Mouse (Mus musculus) heart, adult 9 months (tissue): ENCODE measurements at regions not wholly inside any gene's neighbourhood (a gene's known extent, or its start where the extent isn't known, plus 50 kb on each side); places are given as distances from the start of the nearest gene placed in this dataset.
"Not testable (repeated sequence)": the region's sequence is repeated elsewhere in the genome, so short reads cannot be mapped to it uniquely, and the experiment has no call there.

Experiments
- DNase-seq, 2 experiments: peaks; one replicate each; pipeline ENCODE4 v3.0.0; 2022; ENCODE audit warnings: low spot score in 2 of 2

DNA sequence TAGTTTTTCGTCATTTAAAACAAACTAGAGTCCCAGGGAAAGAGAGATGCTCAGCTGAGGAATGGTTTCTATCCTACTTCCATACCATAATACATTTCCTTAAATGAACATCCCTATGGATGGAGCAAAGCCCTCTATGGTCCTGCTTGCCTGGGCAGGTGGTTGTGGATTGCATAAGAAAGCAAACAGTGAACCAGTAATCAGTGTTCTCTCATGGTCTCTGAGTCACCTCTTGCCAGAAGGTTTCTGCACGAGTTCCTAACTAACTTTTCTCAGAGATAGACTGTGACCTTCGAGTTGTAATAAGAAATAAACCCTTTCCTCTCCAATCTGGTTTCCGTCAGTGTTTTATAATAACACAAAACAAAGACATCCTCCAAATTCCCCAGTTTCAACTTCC, 62.9 kb upstream of the Bet1 start:
- no peak for DNase-seq

DNA sequence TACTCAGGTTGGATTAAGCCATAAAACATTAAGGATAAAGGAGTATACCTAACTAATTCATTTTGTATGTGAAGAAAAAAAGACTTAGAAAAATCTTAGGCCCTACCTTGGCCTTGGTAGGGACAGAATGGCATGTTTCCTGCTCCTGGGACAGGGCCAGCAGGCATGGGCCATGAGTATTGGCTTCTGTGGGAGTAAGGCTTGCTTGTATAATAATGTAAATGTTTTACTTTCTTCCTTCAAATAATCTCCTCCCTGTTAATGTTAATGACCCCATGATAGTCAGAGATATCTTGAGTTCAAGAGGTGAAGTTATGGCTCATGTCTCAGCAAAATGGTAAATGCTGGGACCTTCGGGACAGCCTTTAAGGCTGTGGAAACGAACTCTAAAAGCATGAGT, 71.5 kb upstream of the Bet1 start:
- DNase-seq: no peak

DNA sequence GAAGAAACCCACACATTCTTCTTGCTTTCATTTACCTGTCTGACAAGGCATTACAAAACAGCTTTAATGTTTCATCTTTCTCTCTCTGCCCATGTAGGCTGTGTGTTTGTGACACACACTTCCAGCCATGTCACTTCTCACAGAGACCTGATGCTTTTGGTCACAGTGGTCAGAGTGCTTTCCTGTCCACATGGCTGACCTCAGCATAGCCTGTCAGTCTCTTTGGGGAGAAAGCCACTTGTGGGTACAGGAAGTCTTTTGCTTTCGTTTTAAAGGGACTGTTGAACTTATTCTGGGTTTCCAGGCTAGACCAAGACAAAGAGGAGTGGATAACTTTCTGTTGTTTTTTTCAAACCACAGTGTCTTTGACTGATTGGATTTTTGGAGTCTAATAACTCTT, 77.0 kb upstream of the Bet1 start:
- no peak for DNase-seq

DNA sequence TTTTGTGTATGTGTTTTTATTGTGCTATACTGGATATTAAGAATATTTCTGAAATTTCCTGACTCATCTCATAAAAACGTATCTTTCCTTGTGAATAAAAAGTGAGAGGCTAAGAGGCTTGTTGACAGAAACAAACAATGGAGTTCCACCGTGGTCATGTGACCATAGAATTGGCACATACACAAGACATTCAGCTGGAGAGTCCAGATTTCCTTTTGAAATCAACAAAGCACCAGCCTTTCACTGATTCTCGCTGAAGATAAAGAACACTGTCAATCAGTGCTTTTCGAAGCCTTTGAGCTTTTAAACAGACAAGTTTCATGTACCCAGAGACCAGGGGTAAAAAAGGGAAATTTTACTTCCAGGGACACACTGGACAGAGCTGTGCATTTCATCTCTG, 80.3 kb upstream of the Bet1 start:
- DNase-seq: no peak

- DNase-seq: no peak
These were observed 81.0 kb upstream of the Bet1 start for GRCm38 (mm10) chr6:4167757-4168156.

DNA sequence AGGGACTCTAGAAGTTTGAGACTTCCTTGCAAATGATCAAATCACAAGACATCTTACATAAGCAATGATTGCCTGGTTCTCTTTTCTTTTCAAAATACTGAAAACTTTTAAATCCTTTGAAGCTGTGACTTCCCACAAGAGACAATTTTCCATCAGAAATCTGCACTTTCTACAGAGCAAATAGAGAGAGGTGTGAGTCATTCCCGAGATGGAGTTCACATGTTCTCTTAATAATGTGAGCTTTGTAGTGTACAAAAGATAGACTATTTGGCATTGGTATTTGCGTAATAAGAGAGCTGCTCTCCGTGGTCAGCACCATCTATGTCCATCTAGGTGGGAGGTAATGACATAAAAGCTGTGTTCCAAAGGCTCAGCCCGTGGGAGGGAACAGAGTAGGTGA, 84.8 kb upstream of the Bet1 start:
- no peak for DNase-seq

DNA sequence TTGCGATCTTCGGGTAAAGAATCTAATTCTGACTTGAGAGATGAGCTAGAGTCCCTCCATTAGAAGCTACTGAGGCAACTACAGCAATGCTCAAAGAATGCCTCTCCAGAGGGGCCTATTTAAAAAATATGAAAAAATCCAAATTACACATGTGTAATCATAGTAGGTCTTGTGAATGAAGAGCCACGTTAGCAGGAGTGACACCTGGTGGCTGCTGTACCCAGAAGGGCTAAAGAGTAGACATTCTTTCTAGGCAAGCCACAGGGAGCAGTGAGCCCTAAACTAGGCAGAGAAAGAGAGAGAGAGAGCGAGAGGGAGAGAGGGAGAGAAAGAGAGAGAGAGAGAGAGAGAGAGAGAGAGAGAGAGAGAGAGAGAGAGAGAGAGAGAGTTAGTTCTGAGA, 100.9 kb upstream of the Bet1 start:
- DNase-seq: no peak

DNA sequence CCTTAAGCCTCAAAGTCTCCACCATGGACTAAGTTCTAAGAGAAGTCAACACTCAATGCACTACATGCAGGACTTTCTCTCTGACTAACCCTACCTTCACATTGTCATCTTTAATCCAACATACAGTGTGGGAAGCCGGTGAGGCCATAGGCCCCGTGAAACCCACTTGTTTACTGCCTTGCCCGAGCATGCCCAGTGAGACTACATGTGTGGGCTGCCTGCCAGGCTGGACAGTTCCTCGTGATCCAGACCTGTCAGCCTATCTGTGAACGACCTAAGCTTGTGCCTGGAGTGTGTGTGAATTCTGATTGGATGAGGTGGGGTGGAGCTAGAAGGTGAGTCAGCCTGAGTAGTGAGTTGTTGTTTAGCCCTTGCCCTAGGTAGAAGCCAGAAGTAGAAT, 104.2 kb upstream of the Bet1 start:
- DNase-seq: not testable (repeated sequence)

- DNase-seq: no peak
These were observed 106.5 kb upstream of the Bet1 start for GRCm38 (mm10) chr6:4193286-4193685.

DNA sequence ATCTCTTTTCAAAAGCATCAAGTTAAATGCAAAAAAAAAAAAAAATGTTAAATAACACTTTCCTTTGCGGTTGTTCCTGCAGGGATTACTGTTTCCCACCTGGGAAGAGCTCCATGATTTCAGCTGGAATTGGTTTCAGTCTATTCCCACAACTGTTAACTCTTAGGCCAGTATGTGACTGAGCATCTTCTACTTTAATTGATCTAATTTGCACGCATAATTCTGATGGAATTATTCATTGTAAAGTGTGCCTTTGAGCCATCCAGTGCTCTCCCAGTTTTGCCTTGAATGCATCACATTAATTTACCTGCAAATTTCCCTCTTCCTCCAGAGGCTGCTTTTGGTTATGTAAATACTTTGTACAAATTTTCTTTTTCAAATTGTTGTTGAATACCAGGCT, 114.4 kb upstream of the Bet1 start:
- DNase-seq: no peak

DNA sequence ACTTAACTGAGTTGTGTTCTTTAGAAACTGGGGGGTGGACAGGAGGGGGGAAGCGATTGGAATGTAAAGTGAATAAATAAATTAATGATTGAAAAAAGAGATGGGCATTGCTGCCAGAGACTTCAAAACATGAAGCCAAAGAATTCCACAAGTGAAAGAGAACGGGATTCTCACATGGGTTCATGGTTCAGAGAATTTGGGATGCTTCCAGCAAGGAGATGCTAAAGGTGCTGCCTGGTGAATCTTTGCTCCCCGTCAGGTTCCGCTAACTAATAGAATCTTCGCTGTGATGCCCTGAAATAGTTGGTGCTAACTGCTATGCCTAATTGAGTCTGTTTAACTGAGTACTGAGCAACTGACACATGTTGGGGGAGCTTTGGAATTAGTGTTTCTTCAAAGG, 118.9 kb upstream of the Bet1 start:
- DNase-seq: no peak

DNA sequence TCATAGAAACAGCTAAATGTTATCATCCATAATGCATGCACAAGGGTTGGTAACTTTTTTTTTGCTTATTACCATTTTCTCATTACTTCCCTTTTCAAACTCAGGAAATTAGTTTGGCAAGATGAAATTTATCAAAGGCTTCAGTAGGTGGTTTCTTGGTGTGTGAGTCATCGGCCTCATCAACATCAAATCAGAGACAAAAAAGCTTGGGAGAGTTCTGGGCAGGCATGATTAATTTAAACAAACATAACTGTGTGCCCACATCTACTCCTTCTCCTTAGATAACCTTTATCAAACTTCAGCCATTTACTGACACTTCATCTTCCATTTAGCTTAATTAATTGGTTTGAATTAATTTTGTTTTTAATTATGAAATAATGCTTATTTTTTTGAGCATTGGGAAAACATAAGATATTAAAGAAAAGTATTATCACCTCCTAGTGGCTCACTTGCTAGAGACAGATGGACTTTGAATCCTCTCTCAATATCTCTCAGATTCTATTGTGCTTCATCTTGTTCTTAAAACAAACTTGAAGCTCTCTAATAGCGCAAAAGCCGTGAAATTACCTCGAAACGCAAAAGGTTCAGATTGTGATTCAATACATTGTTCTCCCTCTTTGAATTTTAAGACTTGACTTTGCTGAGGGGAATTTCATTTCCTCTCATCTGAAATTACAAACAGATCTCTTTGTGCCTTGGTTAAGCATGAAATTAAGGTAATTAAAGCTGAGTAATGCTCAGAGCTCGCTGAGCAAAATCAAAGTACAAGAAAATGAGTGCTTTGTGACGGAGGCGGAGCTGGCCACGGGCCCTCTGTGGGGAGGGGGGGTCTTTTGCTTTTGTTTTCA, 158.7 kb upstream of the Bet1 start:
- no peak for DNase-seq

DNA sequence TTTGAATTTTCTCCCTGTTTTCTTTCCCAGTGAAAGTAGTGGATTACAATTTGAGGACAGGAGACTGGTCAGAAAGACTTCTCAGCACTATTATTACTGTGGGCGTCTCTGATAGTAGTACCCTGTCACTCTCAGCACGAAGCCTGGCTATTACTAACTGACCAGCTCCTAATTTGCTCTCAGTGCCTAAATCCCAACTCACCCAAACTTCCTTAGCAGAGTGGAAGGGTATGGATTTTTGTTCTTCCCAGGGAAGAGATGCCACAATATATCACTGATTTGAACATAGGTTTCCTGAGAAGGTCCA, 159.3 kb upstream of the Bet1 start:
- no peak for DNase-seq

DNA sequence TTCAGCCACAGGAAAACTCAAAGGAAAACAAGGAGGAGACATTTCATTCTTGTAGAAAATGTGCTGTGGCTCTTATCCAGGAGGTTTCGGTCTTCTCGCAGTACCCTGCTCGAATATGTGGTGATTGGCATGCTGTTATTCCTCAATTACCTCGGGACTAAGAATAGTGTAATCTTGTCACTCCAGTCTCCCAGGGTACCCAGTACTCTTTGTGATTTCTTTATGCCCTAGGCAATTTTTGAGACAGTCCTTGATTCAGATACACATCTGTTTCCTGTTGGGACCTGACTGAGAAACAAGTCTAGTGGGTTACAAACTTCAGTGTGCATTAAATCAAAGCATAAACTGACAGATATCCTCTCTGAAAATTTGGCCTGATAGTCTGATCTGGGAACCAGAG, 189.8 kb upstream of the Bet1 start:
- no peak for DNase-seq

GRCm38 (mm10) chr6:4277245-4277890, 190.6 kb upstream of the Bet1 start:
- DNase-seq: no peak

GRCm38 (mm10) chr6:4291380-4291779, 204.6 kb upstream of the Bet1 start:
- no peak for DNase-seq

DNA sequence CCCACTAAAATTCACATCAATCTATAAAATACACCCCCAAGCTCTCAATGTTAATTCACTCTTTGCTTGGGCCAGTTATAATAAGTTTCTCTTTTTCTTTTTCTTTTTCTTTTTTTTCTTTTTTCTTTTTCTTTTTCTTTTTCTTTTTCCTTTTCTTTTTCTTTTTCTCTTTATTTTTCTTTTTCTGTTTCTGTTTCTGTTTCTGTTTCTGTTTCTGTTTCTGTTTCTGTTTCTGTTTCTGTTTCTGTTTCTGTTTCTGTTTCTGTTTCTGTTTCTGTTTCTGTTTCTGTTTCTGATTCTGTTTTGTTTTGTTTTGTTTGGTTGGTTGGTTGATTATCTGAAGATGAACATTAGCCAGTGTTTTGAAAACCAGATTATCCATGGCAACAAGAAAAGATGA, 201.2 kb upstream of the Col1a2 start:
- DNase-seq: not testable (repeated sequence)

DNA sequence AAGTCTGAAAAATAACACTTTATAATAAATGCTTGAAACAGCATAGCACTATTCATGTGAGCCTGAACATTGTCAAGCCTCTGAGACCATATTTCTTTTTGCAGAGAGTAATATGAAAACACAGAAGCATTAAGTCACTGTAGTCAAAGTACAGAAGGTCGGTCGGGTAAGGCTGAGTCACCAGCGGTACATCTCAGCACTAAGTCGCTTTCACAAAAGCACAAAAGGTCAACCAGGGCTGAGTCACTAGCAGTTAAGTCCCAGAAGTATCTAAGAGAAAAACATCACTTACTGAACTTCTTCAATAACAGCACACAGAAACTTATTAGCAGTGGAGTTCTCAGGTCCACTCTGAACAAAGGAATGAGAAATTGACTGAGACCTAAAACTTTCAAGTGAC, 154.7 kb upstream of the Col1a2 start:
- no peak for DNase-seq

DNA sequence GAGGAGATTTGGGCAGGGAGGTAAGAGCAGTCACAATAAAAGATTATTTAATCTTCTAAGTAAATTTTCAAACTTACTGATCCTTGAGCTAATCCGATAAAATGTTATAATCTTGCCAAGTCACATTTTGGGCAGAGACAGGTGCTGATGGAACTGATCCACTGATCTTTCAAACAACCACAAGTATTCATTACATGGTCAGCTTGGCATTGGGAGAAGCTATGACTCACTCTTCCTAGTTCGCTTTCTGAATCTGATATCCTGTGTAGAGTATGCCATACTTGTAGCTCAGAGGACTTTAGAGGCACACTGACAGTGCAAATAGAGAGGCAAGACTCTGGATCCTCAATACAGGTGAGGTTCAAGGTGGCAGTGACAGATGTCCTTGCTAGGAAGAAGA, 142.4 kb upstream of the Col1a2 start:
- no peak for DNase-seq

- DNase-seq: no peak
These were observed 129.1 kb upstream of the Col1a2 start for GRCm38 (mm10) chr6:4375465-4376037.

DNA sequence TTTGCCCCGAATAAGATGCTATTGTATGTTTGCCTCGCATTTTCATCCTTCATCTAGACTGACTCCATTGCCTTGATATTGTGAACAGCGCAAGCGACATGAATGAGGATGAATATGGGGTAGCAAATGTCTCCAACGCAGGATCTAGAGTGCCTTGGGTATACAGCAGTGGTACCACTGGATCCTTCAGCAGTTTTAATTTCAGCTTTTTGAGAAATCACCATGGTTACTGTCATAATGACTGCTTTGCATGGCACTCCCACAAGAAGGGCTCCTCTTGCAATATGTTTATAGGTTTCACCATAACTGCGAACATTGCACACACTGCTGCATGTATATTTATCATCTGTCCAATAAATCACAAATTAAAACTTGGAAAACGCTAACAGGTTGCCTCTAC, 107.8 kb upstream of the Col1a2 start:
- no peak for DNase-seq

DNA sequence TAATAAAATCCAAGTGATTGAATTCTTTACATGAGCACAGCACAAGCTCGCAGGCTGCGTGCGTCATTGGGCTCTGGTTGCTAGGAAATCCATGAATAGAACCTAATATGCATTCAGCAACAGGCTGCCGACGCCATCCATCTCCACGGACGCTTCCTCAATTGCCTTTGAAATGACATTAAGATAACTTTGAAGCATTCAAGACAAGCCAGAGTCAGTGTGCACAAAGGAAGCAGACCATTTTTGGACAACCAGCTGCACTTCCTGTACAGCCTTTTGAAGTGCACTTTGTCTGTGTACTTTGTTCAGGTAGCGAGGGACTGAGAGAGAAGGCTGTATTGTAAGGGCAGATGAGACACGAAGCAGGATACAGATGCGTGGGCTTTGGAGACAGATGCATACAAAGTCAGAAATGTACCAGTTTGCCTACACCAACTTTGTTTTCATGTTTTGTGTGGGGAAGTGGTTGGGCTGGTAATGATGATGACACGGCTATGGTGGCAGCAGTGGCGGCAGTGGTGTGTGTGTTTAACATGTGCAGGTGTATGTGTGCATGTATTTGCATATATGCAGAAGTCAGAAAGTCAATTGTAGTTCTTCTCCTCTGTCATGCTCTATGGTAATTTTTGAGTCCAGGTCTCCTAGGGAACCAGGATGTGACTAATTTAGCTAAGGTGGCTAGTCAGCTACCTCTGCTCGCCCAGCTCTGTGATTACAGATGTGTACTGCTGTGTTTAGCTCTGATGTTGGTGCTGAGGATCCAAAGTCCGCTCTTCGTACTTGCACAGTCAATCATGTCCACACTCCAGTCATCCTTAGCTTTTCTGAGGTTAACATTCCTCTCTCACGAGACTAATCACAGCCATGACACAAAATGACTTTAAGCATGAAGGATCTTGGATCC, 106.7 kb upstream of the Col1a2 start:
- no peak for DNase-seq
